19 mouse cellular contexts compared by ENCODE assay signal in the genomic region with DNA sequence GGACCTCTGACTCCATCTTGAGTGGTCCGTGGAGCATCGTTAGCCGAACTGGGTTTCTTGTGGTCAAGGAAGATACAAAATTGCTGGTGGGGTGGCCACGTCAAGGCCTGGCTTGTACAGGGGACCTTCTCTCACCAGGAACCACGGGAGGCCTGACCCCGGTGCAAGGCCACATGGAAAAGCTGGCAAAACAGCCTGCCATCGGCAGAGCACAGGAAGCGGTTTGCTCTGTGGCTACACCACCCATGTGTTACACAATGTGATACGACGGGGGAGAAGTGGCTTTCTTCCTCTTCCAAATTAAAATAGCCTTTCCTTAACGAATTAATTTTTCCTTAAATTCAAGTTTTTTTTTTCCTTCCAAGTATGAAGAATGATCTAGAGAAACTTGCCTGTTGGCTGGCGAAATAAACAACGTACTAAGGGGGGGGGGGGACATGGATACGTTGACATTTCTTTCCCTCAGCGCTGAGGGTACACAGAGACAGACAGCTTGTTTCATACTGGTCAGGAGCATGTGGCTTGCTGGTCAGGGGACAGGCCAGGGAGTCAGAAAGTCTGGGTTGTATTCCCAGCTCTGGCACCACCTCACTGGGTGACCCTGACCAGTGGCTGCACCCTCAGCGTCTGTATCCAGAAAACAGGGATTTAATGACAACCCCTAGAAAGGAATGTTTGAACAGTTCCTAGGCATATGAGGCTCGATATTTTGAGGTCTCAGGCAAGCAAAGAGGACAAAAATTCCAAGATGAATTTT.
DNase-seq lines count a peak whose midpoint lies in the region; ATAC-seq and TF ChIP-seq lines count a peak whose summit lies in the region.
"Had no signal": no experiment of that assay in that cellular context is flagged by ENCODE, and none has a peak within 500 bp of the region (broad histone marks: within the 10 kb centered on the region; RNA-seq: fewer than 3 reads in every experiment).

No protein-coding gene starts in this region.

- no peaks in the 10 kb centered on the region for H3K79me2 ChIP-seq in liver, adult 2 months (ENCODE audit: control insufficient read depth, insufficient read depth, low read length)

- ATAC-seq in liver, embryonic 11.5 days (replicated peaks; ENCODE audit: low FRiP score), result no peak
- peak; percentile 89 to 93 for ATAC-seq in hematopoietic stem cell, adult 5-6 weeks (replicated peaks in 1 of 2; ENCODE audit: insufficient read depth in 1 of 2, low FRiP score in 2 of 2, low TSS enrichment in 1 of 2, low read depth in 1 of 2, poor library complexity in 2 of 2, severe bottlenecking in 2 of 2)
- no peak for ATAC-seq in kidney, embryonic 16.5 days (ENCODE audit: low FRiP score, low TSS enrichment)
- ATAC-seq: forebrain, embryonic 13.5 days; hindbrain, embryonic 16.5 days; intestine, postnatal 0 days had no signal

- no peak for TF ChIP-seq POLR2A in liver, adult 2 months (IDR thresholded peaks at IDR 0.05; ENCODE audit: extremely low read depth, insufficient read depth, low read length)

- H3K4me3 ChIP-seq in liver, adult 2 months (ENCODE audit: insufficient read depth, low read depth, low read length), result no peak overlapping the region
- H3K4me3 ChIP-seq in liver, embryonic 11.5 days (ENCODE audit: low read depth, low read length), result no peak overlapping the region
- H3K4me3 ChIP-seq in kidney, embryonic 16.5 days (ENCODE audit: low read length), result no peak overlapping the region
- H3K4me3 ChIP-seq: forebrain, embryonic 13.5 days; heart, embryonic 10.5 days; layer of hippocampus, adult 2 months; left cerebral cortex, adult 2 months; megakaryocyte, embryonic 14.5 days; stomach, embryonic 15.5 days had no signal

- H3K27me3 ChIP-seq in liver, adult 2 months (ENCODE audit: control insufficient read depth, insufficient read depth, low read length), result no peaks in the 10 kb centered on the region
- H3K27me3 ChIP-seq in liver, embryonic 11.5 days (replicated peaks; ENCODE audit: control insufficient read depth, insufficient read depth, low read length), result no peaks in the 10 kb centered on the region
- H3K27me3 ChIP-seq in kidney, embryonic 16.5 days (ENCODE audit: insufficient read depth, low read length), result no peaks in the 10 kb centered on the region
- H3K27me3 ChIP-seq: forebrain, embryonic 13.5 days; megakaryocyte, embryonic 14.5 days; stomach, embryonic 15.5 days had no signal

- H3K27ac ChIP-seq in liver, adult 2 months (replicated peaks; ENCODE audit: insufficient read depth, low read depth, low read length), result peak overlapping the region; percentile 77
- H3K27ac ChIP-seq in liver, embryonic 11.5 days (ENCODE audit: low read depth, low read length), result no peak overlapping the region
- H3K27ac ChIP-seq in kidney, embryonic 16.5 days (ENCODE audit: low read length), result no peak overlapping the region
- H3K27ac ChIP-seq: forebrain, embryonic 13.5 days; heart, embryonic 10.5 days; layer of hippocampus, adult 2 months; left cerebral cortex, adult 2 months; stomach, embryonic 15.5 days had no signal

- no peak overlapping the region for H3K4me2 ChIP-seq in liver, embryonic 11.5 days
- no peak overlapping the region for H3K4me2 ChIP-seq in kidney, embryonic 16.5 days (replicated peaks; ENCODE audit: low read depth, low read length)
- H3K4me2 ChIP-seq: forebrain, embryonic 13.5 days; lung, embryonic 14.5 days; stomach, embryonic 15.5 days had no signal

- H3K4me1 ChIP-seq in liver, adult 2 months (ENCODE audit: control insufficient read depth, insufficient read depth, low read length), result peaks cover 7% of the 10 kb centered on the region
- H3K4me1 ChIP-seq in liver, embryonic 11.5 days (replicated peaks; ENCODE audit: control insufficient read depth, insufficient read depth, low read length), result no peaks in the 10 kb centered on the region
- no peaks in the 10 kb centered on the region for H3K4me1 ChIP-seq in kidney, embryonic 16.5 days (ENCODE audit: insufficient read depth, low read length)
- H3K4me1 ChIP-seq: forebrain, embryonic 13.5 days; heart, embryonic 10.5 days; stomach, embryonic 15.5 days had no signal

- no peaks in the 10 kb centered on the region for H3K9me3 ChIP-seq in liver, embryonic 11.5 days (ENCODE audit: control insufficient read depth, low read length)
- H3K9me3 ChIP-seq in kidney, embryonic 16.5 days (ENCODE audit: low read length), result 0 out of 2 replicates have a peak, but pooled peaks cover 2% of the 10 kb centered on the region
- H3K9me3 ChIP-seq: forebrain, embryonic 13.5 days; stomach, embryonic 15.5 days had no signal

- peak; percentile 16 for DNase-seq in adrenal gland, postnatal 14 days
- no peak for DNase-seq in adrenal gland, postnatal 4 days (ENCODE audit: low spot score in 2 of 2)
- DNase-seq in liver, adult 2 months (ENCODE audit: extremely low read depth, low read depth, low spot score), result peak; percentile 87
- no peak for DNase-seq in liver, embryonic 11.5 days (ENCODE audit: low spot score)
- peak; percentile 25 for DNase-seq in skeletal muscle tissue, adult 2 months (ENCODE audit: low read depth, low spot score)
- DNase-seq: adrenal gland, postnatal 36 days; cerebellum, postnatal 10 days; kidney, postnatal 10 days; lung, embryonic 14.5 days had no signal

- WGBS in liver, adult 2 months, result 47% methylated on average over 17 of the region's 17 CpGs
- WGBS in liver, embryonic 11.5 days, result 54% methylated on average over 17 of the region's 17 CpGs
- WGBS in kidney, embryonic 16.5 days, result 89% methylated on average over 17 of the region's 17 CpGs

- peak overlapping the region; percentile 30 for H3K9ac ChIP-seq in liver, adult 2 months (ENCODE audit: low read depth, low read length)
- H3K9ac ChIP-seq in liver, embryonic 11.5 days (ENCODE audit: low read depth, low read length), result no peak overlapping the region
- H3K9ac ChIP-seq in kidney, embryonic 16.5 days (replicated peaks; ENCODE audit: low read length), result no peak overlapping the region
- H3K9ac ChIP-seq: forebrain, embryonic 13.5 days; lung, embryonic 14.5 days; stomach, embryonic 15.5 days had no signal

- no peak for TF ChIP-seq CTCF in liver, adult 2 months (IDR thresholded peaks at IDR 0.05; ENCODE audit: low read depth, low read length)

- H3K36me3 ChIP-seq in liver, adult 2 months (ENCODE audit: control insufficient read depth, insufficient read depth, low read length), result no peaks in the 10 kb centered on the region
- H3K36me3 ChIP-seq in liver, embryonic 11.5 days (ENCODE audit: control insufficient read depth, insufficient read depth, low read length), result no peaks in the 10 kb centered on the region
- H3K36me3 ChIP-seq in kidney, embryonic 16.5 days (ENCODE audit: insufficient read depth, low read length), result no peaks in the 10 kb centered on the region
- H3K36me3 ChIP-seq: heart, embryonic 10.5 days; stomach, embryonic 15.5 days had no signal

Comparison
In these comparisons a context has a peak if more than half of its experiments do, and no peak if none do; other contexts are left out.
1. DNase-seq: peak in adrenal gland, postnatal 14 days (single experiment), liver, adult 2 months (single experiment) and skeletal muscle tissue, adult 2 months (single experiment); none in adrenal gland, postnatal 4 days (0 of 2) and liver, embryonic 11.5 days (single experiment).
2. ATAC-seq: peak in hematopoietic stem cell, adult 5-6 weeks (2 of 2); none in liver, embryonic 11.5 days (single experiment) and kidney, embryonic 16.5 days (single experiment).